Comparison of ENCODE assay signal across 4 mouse cellular contexts in genomic region chr13:97396286-97396685, GRCm38 (mm10).
A peak's percentile ranks its signal among the peaks of the same experiment; 100 is the strongest.
DNase-seq lines count a peak whose midpoint lies in the region; ATAC-seq and TF ChIP-seq lines count a peak whose summit lies in the region.
"Not testable (repeated sequence)": the region's sequence is repeated elsewhere in the genome, so short reads cannot be mapped to it uniquely, and the experiment has no call there.

No protein-coding gene starts in this region.

- H3K9ac ChIP-seq in intestine, embryonic 14.5 days (ENCODE audit: low read length), result not testable (repeated sequence)

- H3K4me2 ChIP-seq in intestine, embryonic 14.5 days (ENCODE audit: low read length), result not testable (repeated sequence)

- H3K4me1 ChIP-seq in heart, embryonic 10.5 days; intestine, embryonic 14.5 days (replicated peaks; ENCODE audit: control insufficient read depth, insufficient read depth, low read length): not testable (repeated sequence)

- H3K27ac ChIP-seq in heart, embryonic 10.5 days; intestine, embryonic 14.5 days (ENCODE audit: low read depth): not testable (repeated sequence)
- peak overlapping the region; percentile 79 for H3K27ac ChIP-seq in layer of hippocampus, adult 2 months

- H3K9me3 ChIP-seq in heart, embryonic 10.5 days; intestine, embryonic 14.5 days (ENCODE audit: control insufficient read depth, low read length): not testable (repeated sequence)

- ATAC-seq in intestine, embryonic 14.5 days (replicated peaks; ENCODE audit: low FRiP score, low TSS enrichment, low read depth), result not testable (repeated sequence)

- H3K36me3 ChIP-seq in heart, embryonic 10.5 days; intestine, embryonic 14.5 days (ENCODE audit: control insufficient read depth, insufficient read depth, low read length): not testable (repeated sequence)

- H3K27me3 ChIP-seq in heart, embryonic 10.5 days (ENCODE audit: insufficient read depth, poor library complexity, severe bottlenecking); intestine, embryonic 14.5 days (replicated peaks; ENCODE audit: control insufficient read depth, insufficient read depth, low read length): not testable (repeated sequence)

- 67% methylated on average over 2 of the region's 2 CpGs for WGBS in heart, embryonic 10.5 days
- WGBS in intestine, embryonic 14.5 days, result 71% methylated on average over 2 of the region's 2 CpGs

- H3K4me3 ChIP-seq in heart, embryonic 10.5 days; intestine, embryonic 14.5 days (ENCODE audit: low read depth, low read length); layer of hippocampus, adult 2 months: not testable (repeated sequence)

- peak; percentile 52 for DNase-seq in heart, adult 11 months
- peak; percentile 53 for DNase-seq in heart, embryonic 10.5 days (ENCODE audit: low spot score)
- DNase-seq in intestine, embryonic 14.5 days (ENCODE audit: low spot score), result peak; percentile 9
- not testable (repeated sequence) for DNase-seq in layer of hippocampus, adult 2 months (ENCODE audit: low spot score in 2 of 2)

- TF ChIP-seq CTCF in layer of hippocampus, adult 2 months (conservative IDR thresholded peaks at IDR 0.05), result not testable (repeated sequence)
